Mouse (Mus musculus) embryonic facial prominence, embryonic 13.5 days (tissue): Measurements from ENCODE around the gene Il21r. TPM values are rescaled to one million over a fixed set of nuclear protein-coding genes. Genes with fewer than 3 reads are reported as not detected.

ENCODE experiments used
- ATAC-seq: fragments of 200-750 bp; cut with Nextera tagmentation; 2 replicates; pipeline ENCODE4 v1.8.0; 2017; ENCODE audit warnings: low read depth; ENCODE audit not compliant: insufficient number of reproducible peaks, insufficient read depth, low FRiP score, low TSS enrichment
- H3K27ac ChIP-seq: fragments of 300-500 bp; sonication (generic); 2 replicates; pipeline ENCODE4 v1.5.1; 2015; ENCODE audit warnings: moderate library complexity, mild to moderate bottlenecking, inconsistent platforms
- H3K27me3 ChIP-seq: fragments of 300-500 bp; sonication (generic); 2 replicates; pipeline ENCODE4 v1.6.1; 2015; ENCODE audit warnings: mild to moderate bottlenecking, inconsistent platforms
- H3K36me3 ChIP-seq: fragments of 300-500 bp; sonication (generic); 2 replicates; pipeline ENCODE4 v1.6.1; 2015; ENCODE audit warnings: mild to moderate bottlenecking, inconsistent platforms
- H3K4me1 ChIP-seq: fragments of 300-500 bp; sonication (generic); 2 replicates; pipeline ENCODE4 v1.6.1; 2015; ENCODE audit warnings: inconsistent platforms
- H3K4me2 ChIP-seq: fragments of 300-500 bp; sonication (generic); 2 replicates; pipeline ENCODE4 v1.6.1; 2015; ENCODE audit warnings: moderate library complexity, mild to moderate bottlenecking, inconsistent platforms
- H3K4me3 ChIP-seq: fragments of 300-500 bp; sonication (generic); 2 replicates; pipeline ENCODE4 v1.5.1; 2015; ENCODE audit warnings: mild to moderate bottlenecking, inconsistent platforms
- H3K9ac ChIP-seq: fragments of 300-500 bp; sonication (generic); 2 replicates; pipeline ENCODE4 v1.6.1; 2015; ENCODE audit warnings: mild to moderate bottlenecking, inconsistent platforms
- H3K9me3 ChIP-seq: fragments of 300-500 bp; sonication (generic); 2 replicates; pipeline ENCODE4 v1.6.1; 2016; ENCODE audit warnings: inconsistent platforms
- WGBS: fragments of 180-500 bp; shearing (Covaris S2); methylation state at CpG from one replicate; pipeline ENCODE4 v1.1.7; 2015; ENCODE audit warnings: mixed read lengths; 5-methylcytosine and 5-hydroxymethylcytosine counted together
- polyA plus RNA-seq: library from polyadenylated mRNA; unstranded; fragments of >200 nt; fragmentation: Nextera tagmentation; extraction: Ambion mirVana; gene quantifications from 2 replicates; pipeline ENCODE4 v1.2.1, GENCODE M21; 2015

The Il21r gene
- polyA plus RNA-seq, 1 experiment from 2014 or later: 0.67 TPM

DNA sequence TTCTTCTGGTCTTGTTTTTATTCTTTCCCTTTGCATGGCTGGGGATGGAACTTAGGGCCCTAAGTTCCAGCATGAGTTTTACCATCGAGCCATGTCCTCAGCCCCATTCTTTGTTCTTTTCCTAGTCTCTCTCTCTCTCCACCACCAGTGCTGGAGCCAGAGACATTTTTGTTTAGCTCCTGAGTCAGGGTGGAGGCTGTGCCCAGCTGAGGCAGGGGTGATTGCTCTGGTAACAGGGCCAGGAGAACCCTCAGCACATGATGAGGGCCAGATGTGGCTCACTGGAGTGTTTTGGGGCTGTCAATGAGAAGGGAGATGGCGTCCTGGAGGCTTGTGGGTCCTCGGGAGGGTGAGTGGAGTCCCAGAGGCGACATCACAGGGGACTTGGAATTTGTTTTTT, 40.8 kb upstream of the Il21r start:
- Histone ChIP-seq H3K9ac (no peak overlapping the region), H3K36me3 (no peaks in the 10 kb centered on the region), H3K27ac (0 out of 2 replicates have a peak overlapping the region, but pooled peaks have one; percentile 19), H3K4me3 (no peak overlapping the region), H3K4me1 (peaks cover 30% of the 10 kb centered on the region), H3K9me3 (no peaks in the 10 kb centered on the region), H3K4me2 (no peak overlapping the region), H3K27me3 (no peaks in the 10 kb centered on the region)
- no peak for ATAC-seq
- WGBS: 47% methylated on average over 4 of the region's 4 CpGs

- Histone ChIP-seq H3K4me2 (no peak overlapping the region), H3K4me3 (no peak overlapping the region), H3K27ac (0 out of 2 replicates have a peak overlapping the region, but pooled peaks have one; percentile 19), H3K27me3 (no peaks in the 10 kb centered on the region), H3K9ac (no peak overlapping the region), H3K9me3 (no peaks in the 10 kb centered on the region), H3K4me1 (peaks cover 30% of the 10 kb centered on the region), H3K36me3 (no peaks in the 10 kb centered on the region)
- ATAC-seq: no peak
- 85% methylated on average over 3 of the region's 3 CpGs for WGBS
Measured at GRCm38 (mm10) chr7:125563093-125563492, 40.1 kb upstream of the Il21r start.

DNA sequence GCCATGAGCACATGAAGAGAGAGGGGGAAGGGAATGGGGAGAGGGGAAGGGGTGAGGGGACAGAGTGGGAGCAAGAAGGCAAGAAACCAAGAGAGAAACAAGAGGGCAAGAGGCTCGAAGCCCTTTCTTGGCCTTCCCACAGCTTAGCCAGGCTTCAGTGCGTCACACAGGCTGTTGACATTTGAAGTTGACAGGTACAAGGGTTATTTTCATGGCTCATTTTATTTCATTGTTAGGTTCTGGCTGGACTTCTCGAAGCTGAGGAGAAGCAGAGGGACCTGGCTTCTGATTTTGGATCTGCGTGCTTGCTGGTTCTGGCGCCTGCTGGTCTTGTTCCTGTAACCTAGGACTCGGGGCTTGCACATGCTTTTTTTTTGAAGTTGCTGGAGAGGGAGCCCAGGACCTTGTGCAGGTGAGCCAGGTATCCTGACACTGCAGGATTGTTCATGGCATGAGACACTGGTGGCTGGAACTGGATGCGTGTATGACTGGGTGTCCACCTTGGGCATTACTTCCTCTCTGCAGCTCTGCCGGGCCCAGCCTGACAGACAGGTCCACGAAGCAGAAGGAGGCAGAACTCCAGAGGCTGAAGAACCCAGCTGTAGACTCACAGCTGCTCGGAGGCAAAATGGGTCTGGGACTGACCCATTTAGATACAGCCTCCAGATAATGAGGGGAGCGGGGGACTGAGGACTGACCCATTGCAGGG, 38.8 kb upstream of the Il21r start:
- H3K9ac ChIP-seq: no peak overlapping the region
- WGBS: 72% methylated on average over 11 of the region's 11 CpGs
- no peak overlapping the region for H3K4me2 ChIP-seq
- H3K36me3 ChIP-seq: no peaks in the 10 kb centered on the region
- H3K27me3 ChIP-seq: no peaks in the 10 kb centered on the region
- no peaks in the 10 kb centered on the region for H3K9me3 ChIP-seq
- H3K4me3 ChIP-seq: no peak overlapping the region
- no peak overlapping the region for H3K27ac ChIP-seq
- ATAC-seq: no peak
- peaks cover 26% of the 10 kb centered on the region for H3K4me1 ChIP-seq

GRCm38 (mm10) chr7:125565516-125566285, 37.5 kb upstream of the Il21r start:
- Histone ChIP-seq H3K27ac (no peak overlapping the region), H3K9me3 (no peaks in the 10 kb centered on the region), H3K4me3 (no peak overlapping the region), H3K27me3 (no peaks in the 10 kb centered on the region), H3K4me2 (no peak overlapping the region), H3K36me3 (peaks cover 6% of the 10 kb centered on the region; the same call in 1 of the 2 replicates), H3K4me1 (peaks cover 19% of the 10 kb centered on the region), H3K9ac (no peak overlapping the region)
- no peak for ATAC-seq
- WGBS: 74% methylated on average over 12 of the region's 12 CpGs

DNA sequence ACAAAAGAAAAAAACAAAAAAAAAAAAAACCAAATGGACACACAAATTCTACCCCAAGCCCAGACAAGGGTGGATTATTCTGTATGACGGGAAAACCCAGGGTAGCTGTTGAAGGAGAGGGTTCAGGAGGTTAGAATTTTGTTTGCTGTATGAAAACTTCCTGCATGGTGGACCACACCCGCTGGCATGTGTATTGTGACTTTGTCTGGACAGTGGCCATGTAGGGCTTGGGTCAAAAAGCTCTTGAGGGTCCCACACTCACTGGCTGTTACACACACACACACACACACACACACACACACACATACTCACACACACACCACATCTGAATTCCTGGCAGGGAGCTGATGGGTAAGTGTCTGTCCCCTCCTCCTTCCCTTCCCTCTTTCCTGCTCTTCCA, 36.8 kb upstream of the Il21r start:
- 83% methylated on average over 2 of the region's 2 CpGs for WGBS
- Histone ChIP-seq H3K4me1 (peaks cover 12% of the 10 kb centered on the region), H3K4me3 (no peak overlapping the region), H3K9ac (no peak overlapping the region), H3K9me3 (no peaks in the 10 kb centered on the region), H3K4me2 (no peak overlapping the region), H3K27ac (no peak overlapping the region), H3K27me3 (no peaks in the 10 kb centered on the region), H3K36me3 (peaks cover 6% of the 10 kb centered on the region; the same call in 1 of the 2 replicates)
- no peak for ATAC-seq

DNA sequence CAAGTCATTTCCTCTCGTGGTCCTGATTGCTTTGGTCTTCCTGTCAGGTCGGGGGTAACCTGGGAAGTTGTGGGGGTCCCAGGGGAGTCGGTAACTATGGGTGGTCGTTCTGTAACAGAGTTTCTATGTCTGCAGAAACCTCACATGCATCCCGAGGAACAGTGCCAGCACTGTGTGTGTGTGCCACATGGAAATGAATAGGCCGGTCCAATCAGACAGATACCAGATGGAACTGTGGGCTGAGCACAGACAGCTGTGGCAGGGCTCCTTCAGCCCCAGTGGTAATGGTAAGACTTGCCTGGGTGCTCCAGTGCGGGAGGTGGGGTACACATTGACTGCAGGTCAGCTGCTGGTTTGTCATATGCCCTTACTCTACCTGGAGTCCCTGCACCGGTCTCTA, 34.3 kb upstream of the Il21r start:
- H3K27ac ChIP-seq: no peak overlapping the region
- H3K36me3 ChIP-seq: peaks cover 11% of the 10 kb centered on the region; the same call in 1 of the 2 replicates
- no peaks in the 10 kb centered on the region for H3K9me3 ChIP-seq
- no peak overlapping the region for H3K9ac ChIP-seq
- H3K4me2 ChIP-seq: no peak overlapping the region
- WGBS: 66% methylated on average over 8 of the region's 8 CpGs
- no peak for ATAC-seq
- H3K4me3 ChIP-seq: no peak overlapping the region
- H3K4me1 ChIP-seq: no peaks in the 10 kb centered on the region; the same call in 1 of the 2 replicates
- no peaks in the 10 kb centered on the region for H3K27me3 ChIP-seq

DNA sequence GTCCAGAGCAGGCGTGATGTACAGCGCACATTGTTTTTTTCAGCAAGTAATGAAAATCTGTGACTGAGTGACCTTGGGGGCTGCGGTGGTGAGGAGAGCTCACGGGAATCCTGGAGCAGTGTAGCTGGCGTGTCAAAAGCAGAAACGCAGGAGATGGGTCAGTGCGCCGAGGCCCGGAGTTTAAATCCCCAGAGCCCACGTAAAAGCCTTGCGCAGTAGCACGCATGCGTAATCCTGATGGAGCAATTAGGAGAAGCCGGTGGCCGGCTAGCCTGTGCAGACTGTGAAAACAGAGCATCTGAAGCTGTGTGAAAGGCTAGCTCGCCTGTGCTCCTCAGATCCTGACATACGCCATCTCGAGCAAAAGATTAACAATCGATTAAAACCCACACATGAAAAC, 31.3 kb upstream of the Il21r start:
- H3K9me3 ChIP-seq: no peaks in the 10 kb centered on the region
- no peak overlapping the region for H3K9ac ChIP-seq
- ATAC-seq: no peak
- no peaks in the 10 kb centered on the region for H3K27me3 ChIP-seq
- WGBS: 85% methylated on average over 19 of the region's 19 CpGs
- H3K4me3 ChIP-seq: no peak overlapping the region
- H3K27ac ChIP-seq: no peak overlapping the region
- peaks cover 5% of the 10 kb centered on the region for H3K4me1 ChIP-seq
- no peak overlapping the region for H3K4me2 ChIP-seq
- peaks cover 22% of the 10 kb centered on the region for H3K36me3 ChIP-seq

- no peak for ATAC-seq
- Histone ChIP-seq H3K27me3 (no peaks in the 10 kb centered on the region), H3K4me1 (peaks cover 8% of the 10 kb centered on the region), H3K9me3 (no peaks in the 10 kb centered on the region), H3K36me3 (peaks cover 22% of the 10 kb centered on the region), H3K4me2 (no peak overlapping the region), H3K27ac (no peak overlapping the region), H3K4me3 (no peak overlapping the region), H3K9ac (no peak overlapping the region)
- 74% methylated on average over 6 of the region's 6 CpGs for WGBS
Measured at GRCm38 (mm10) chr7:125572737-125573136, 30.5 kb upstream of the Il21r start.

- H3K9me3 ChIP-seq: no peaks in the 10 kb centered on the region
- no peak for ATAC-seq
- H3K4me1 ChIP-seq: peaks cover 8% of the 10 kb centered on the region
- H3K36me3 ChIP-seq: peaks cover 22% of the 10 kb centered on the region
- 66% methylated on average over 2 of the region's 2 CpGs for WGBS
- H3K9ac ChIP-seq: no peak overlapping the region
- no peak overlapping the region for H3K4me3 ChIP-seq
- no peak overlapping the region for H3K27ac ChIP-seq
- no peaks in the 10 kb centered on the region for H3K27me3 ChIP-seq
- no peak overlapping the region for H3K4me2 ChIP-seq
Measured at GRCm38 (mm10) chr7:125573849-125574248, 29.4 kb upstream of the Il21r start.

- peaks cover 4% of the 10 kb centered on the region; the same call in 1 of the 2 replicates for H3K27me3 ChIP-seq
- WGBS: 78% methylated on average over 3 of the region's 3 CpGs
- peaks cover 8% of the 10 kb centered on the region; the same call in 1 of the 2 replicates for H3K4me1 ChIP-seq
- peaks cover 19% of the 10 kb centered on the region for H3K36me3 ChIP-seq
- ATAC-seq: no peak
- H3K4me3 ChIP-seq: no peak overlapping the region
- no peaks in the 10 kb centered on the region for H3K9me3 ChIP-seq
- H3K27ac ChIP-seq: no peak overlapping the region
- H3K4me2 ChIP-seq: no peak overlapping the region
- no peak overlapping the region for H3K9ac ChIP-seq
Measured at GRCm38 (mm10) chr7:125574832-125575231, 28.4 kb upstream of the Il21r start.

GRCm38 (mm10) chr7:125575738-125576540, 27.3 kb upstream of the Il21r start:
- Histone ChIP-seq H3K36me3 (peaks cover 16% of the 10 kb centered on the region), H3K27ac (peak overlapping the region; percentile 73), H3K9ac (0 out of 2 replicates have a peak overlapping the region, but pooled peaks have one; percentile 40), H3K27me3 (peaks cover 4% of the 10 kb centered on the region; the same call in 1 of the 2 replicates), H3K4me3 (no peak overlapping the region), H3K4me2 (no peak overlapping the region), H3K4me1 (peaks cover 14% of the 10 kb centered on the region), H3K9me3 (no peaks in the 10 kb centered on the region)
- 81% methylated on average over 16 of the region's 16 CpGs for WGBS
- no peak for ATAC-seq
